Mouse (Mus musculus): ENCODE measurements at regions not wholly inside any gene's neighbourhood (a gene's known extent, or its start where the extent isn't known, plus 50 kb on each side); places are given as distances from the start of the nearest gene placed in this dataset.

DNA sequence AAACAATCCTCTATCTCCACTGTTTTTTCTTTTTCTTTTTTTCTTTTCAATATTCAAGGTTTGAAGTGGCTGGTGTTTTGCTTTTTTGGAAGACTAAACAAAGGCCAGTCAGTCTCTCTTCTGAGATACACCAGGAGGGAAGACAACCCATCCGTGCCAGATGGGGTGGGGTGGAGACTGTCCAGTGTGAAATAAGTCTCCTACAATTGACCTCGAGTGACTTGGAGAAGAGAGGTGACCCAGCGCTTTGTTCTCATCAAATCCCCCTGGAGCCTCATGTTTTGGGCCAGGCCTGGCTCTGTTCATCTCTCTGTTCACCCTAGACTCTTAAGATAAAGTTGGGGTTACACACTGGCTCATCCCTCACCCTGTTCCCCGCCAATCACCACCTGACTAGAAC lies 169.2 kb upstream of the Tbca start:
- DNase-seq = no peak

DNA sequence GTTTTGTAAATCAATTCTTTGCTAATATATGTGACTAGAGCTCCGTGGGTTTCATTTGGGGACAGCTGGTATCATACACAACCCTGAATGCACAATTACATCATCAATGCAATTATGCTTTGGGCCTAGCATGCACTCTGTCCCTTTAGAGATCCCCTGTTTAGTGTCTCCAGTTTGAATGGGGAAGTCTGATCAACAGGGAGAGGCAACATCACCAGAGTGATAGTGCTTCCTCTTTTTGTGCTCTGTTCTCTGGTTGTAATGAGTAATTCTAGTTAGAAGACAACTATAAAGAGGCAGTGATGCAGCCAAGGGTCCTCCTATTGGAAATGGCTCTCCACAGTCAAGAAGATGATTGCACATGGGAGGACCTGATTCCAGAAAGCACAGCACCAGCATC lies 158.7 kb upstream of the Tbca start:
- no peak for DNase-seq

DNA sequence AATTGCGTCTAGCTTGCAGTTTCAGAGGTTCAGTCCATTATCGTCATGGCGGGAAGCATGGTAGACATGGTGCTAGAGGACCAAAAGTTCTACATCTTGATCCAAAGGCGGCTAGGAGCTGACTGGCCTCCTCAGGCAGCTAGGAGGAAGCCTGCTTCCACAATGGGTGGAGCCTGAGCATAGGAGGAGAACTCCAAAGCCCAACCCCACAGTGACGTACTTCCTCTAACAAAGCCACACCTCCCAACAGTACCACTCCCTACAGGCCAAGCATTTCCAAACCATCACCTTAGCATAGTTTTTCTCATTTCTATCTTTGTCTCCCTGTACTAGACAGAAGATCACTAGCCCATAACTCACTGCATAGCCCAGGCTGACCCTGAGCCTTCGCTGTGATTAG lies 158.0 kb upstream of the Tbca start:
- DNase-seq = no peak

DNA sequence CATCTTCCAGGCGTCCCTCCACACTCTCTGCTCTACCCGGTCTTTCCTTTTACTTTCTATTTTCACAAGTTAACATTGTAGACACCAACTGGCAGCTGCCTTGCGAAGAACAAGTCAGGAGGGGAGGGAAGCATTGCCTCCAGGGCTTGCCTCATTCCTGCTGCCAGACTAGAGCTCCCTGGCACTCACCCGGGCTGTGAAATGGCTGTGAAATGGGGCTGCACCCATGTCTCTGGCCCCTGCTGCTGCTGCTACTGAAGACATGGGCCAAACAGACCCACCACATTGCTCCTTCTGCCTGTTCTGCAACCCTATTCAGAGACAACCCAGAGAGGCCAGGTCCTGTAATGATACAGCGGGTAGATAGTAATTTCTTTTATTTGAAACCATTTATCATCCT lies 156.0 kb upstream of the Tbca start:
- no peak for DNase-seq

DNA sequence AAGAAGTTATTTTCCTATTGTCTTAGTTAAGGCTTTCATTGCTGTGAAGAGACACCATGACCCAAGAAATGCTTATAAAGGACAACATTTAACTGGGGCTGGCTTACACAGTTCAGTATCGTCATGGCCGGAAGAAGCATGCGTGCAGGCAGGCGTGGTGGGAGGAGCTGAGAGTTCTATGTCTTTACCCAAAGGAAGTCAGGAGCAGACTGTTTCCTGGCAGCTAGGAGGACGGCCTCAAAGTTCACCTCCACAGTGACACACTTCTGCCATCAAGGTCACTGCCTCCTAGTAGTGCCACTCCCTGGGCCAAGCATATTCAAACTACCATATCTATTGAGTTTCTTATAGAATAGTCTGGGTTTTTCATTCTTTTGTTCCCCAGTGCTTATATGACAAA lies 148.4 kb upstream of the Tbca start:
- no peak for DNase-seq

DNA sequence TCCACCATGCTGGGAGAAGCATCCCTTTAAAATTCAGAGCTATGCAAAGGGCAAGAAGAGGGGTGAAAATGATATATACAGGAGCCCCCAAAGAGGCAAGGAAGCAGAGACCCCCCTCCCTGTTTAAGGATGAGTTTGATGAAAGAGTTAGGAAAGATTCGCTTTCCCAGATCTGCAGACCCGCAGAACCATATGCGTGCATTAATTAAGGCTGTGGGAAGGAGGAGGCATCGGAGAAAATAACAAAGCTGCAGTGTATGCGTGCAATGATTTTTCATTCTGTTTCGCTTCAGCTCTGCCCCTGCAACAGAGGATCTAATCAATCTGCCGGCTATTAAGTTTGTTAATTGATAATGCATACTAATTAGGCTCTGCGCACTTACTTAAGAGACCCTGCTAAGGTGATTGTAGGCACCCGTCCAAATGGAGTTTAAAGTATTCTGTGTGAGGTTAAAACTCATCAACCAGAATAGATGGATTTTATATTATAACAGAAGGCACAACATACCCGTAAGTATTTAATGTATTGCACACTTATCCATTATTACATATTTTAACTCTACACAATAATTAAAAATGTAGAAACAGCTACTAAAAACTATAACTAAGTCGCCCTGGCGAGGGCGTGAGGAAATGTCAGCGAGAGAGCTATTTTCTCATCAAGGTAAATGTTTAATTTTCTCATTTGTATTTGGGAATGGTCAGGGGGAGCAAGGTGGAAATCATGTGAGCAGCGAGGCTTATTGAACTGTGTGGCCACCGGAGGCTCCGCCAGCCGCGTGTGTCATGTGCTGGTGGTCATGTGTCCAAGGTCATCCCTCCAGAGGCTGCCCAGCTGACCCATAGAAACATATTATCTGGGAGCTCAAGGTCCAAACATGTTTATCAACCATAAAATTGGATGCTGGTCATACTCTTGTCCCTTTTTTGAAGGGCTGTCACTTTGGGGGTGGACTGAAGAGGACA lies 143.2 kb upstream of the Tbca start:
- DNase-seq = no peak

DNA sequence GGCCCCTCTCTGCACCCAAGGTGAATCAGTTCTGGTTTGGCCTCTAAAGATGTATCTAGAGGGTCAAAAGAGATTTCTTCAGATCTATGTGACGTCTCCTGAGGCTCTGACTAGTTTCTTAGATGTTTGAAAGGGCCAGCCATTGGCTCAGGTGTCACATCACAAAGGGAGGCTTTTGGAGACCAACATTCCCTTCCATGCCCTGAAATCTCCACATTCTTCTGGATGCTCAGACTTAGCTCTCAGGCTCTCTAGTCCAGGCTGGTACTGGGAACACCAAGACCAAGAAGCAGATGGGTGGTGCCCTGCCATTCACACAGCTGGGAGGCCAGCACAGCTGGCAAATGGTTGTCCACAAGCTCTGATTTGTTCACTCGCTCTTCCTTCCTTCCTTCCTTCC lies 142.4 kb upstream of the Tbca start:
- DNase-seq = no peak

DNA sequence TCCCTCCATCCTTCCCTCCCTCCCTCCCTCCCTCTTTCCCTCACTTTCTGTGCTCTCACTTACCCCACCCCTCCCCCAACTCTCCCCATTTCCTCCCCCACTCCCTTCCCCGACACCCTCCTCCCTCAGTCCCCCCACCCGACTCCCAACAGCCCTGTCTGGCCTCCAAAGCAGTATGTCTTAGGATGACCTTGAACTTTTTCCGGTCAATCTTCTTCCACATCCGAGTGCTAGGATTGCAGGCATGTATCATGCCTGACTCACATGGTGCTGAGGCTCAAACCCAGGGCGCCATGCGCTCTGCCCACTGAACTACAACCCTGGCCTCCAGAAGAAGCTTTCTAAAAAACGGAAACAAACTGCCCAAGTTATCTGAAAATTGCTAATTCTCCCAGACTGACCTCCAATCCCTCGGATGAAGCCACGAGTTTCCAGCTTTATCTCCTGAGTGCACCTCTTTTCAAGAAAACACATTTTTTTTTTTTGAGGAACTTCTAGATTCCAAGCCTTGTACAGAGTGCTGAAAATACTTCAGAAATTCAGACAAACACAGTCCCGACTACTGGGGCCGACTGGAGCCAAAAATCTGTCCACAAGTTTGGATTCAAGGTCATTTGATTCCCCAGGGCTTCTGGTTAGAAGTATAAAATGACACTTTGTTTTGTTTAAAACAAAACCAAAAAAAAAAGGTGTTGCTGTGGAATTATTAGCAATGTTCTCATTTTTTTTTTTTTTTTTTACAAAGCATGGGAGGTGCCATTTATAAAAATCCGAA lies 141.7 kb upstream of the Tbca start:
- no peak for DNase-seq

DNA sequence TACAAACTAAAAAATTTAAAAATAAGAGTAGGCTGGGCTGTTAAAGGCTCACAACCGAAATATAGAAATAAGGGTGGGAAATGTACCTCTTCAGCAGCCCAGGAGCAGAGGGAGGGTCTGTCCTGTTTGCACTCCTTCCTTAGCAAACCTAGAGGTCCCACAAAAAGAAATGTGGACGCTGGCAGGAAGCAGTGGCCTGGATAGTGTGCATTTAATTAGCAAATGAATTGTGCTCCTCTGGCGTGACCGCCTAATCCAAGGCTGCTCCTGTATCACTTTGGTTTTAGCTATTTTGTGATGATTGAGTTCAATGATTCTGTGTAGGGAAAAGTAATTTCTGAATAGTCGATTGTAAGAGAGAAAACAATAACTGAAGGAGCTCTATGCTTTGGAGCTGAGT lies 141.1 kb upstream of the Tbca start:
- no peak for DNase-seq

DNA sequence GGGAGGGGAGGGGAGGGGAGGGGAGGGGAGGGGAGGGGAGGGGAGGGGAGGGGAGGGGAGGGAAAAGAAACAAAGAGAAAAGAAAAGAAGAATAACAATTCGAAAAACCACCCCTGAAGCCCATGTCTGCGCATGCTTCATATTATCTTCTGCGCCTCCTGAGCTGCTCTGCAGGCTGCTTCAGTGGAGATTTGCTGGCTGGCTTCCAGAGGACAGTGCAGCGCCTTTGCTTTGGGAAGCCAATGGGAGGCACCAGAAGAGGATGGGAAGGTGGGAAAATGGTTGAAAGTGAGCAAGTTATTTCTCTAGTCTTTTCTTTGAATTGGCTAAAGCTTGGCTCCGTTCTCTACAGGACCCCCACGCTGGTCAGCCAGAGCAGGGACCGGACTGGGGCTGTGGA lies 137.8 kb upstream of the Tbca start:
- DNase-seq = no peak

DNA sequence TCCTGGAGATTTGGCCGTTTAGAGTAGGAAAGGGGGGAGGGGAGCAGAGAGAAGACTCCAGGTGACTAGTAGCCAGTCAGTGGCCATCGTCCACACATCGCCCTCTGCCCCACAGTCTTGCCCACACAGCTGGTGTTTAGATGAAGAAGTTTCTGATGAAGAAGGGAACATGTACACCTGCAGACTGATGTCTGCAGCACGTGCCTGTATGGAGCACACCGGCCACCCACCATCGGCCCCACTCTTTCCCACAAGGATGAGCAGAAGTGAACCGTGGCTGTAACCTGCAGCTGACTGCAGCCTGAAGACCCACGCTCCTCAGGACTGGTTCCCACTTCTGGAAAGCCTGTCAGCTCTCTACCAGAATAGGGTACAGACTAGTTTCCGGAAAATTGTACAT lies 121.1 kb upstream of the Tbca start:
- DNase-seq = no peak

DNA sequence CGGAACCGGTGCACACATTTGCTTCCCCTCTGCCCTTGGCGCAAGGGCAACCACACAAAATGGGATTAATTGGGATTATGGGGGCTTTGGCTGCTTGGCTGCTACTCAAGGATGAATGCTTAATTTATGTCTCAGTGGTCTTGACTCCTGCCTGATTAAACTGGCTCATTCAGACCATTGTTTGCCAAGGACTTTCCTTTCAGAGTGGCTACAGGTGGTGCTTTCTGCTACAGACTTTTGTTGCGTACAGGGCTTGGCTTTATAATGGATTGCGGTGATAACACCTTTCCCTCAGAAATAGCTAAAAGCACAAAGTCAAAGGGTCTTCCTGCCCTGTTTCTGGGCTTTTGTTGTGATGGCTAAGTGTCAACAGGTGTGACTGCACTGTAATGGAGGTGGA lies 120.4 kb upstream of the Tbca start:
- no peak for DNase-seq

DNA sequence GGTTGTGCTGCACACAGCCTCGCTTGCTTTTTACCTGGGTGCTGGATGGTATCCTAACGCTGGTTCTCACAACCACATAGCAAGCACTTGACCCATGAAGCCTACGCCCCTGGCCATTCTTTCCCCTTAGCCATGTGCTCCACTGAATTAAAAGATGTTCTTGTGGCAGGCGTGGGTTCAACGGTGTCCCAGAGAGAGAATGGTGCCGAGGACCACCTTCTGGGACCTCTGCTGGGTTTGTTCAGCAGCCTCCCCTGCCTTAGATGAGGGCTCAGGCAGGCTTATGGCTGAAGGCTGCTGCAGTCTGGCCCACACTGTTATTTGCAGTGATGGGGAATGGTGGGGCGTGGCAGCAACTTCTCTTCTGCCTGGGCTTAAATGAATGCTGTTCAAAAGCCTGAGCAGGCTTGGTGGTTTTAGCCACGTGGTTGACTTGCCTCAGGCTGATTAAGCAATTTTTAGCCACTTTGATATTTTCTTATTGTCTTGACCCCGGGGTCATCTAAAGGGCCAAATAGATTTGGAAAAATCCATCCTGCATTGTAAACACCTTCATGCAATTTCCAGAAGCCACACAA lies 119.5 kb upstream of the Tbca start:
- DNase-seq = no peak

DNA sequence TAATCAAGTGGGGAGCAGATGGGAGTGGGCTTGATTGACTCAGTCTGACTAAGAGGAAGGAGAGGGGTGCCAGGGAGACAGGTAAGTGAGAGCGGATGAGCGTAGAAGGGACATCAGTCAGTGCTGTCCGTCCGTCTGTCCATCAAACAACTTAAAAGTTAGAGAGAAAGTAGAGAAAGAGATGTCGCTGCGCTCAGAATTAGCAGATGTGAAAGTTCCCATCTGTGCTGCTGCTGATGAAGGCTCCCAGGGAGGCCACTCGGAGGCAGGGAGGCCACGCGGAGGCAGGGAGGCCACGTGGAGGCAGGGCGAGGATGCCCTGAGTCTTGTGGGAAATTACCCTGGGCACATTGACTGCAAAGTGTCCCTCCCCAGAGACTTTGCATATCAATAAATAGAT lies 118.4 kb upstream of the Tbca start:
- no peak for DNase-seq

DNA sequence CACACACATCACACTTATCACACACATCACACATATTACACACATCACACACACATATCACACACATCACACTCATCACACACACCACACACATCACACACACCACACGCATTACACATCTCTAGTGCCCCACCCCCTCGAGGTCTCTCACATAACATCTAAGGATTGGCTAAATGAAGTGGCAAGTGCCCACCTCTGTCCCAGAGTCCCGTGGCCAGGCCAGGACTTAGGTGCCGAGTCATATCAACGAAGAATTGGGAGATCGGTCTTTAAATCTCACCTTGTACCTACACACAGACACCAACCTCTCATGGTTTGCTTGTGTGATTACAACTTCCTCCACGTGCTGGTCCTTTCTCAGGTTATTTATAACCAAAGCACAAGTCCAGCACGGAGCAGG lies 117.7 kb upstream of the Tbca start:
- no peak for DNase-seq

DNA sequence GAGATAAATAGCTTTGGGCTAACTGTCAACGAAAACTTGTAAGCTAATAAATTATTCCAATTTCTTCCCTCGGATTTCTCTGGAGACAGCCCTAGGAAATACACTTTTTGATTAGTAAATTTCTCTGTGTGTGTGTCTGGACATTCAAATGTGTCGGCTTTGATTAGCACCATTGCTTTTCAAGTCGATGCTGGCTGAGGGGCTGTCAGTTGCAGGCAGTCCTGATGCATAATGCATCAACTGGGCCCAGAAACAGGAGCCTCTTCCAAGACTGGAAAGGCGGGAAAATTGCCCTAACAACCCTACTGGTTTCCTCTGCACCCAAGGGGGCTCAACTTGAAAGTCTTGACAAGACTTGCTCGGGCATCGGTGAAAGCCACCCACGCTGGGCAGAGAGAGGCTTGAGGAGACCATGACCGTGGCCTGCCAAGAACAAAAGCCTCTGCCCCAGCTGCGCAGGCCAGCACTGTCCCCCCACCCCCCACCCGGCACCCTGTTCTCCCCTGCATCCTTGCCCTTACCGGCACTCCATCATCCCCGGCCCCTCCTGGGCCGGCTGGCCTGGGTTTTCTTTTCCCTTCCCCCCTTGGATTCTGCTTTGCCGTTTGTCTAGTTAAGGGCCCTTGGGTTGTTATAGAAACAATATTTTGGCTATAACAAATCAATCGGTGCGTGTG lies 108.1 kb upstream of the Tbca start:
- DNase-seq = no peak

DNA sequence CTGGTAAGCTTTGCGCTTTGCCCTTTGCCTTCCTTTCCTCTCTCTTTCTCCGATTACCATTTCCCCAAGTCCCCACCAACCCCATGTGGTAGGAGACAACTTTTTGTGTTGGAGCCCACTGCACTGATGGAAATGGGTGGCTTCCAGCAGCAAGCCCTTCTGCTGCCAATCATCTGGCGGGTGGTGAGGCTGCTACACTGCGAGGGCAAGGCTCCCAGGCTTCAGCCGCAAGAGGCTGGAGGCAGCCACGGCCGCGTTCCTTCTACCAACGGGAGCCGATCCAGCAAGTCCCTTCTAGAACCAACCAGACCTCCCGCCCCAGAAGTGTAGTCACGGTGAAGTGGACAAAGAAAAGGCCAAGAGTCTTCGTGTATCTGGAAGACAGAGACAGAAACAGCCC lies 107.1 kb upstream of the Tbca start:
- DNase-seq = no peak

DNA sequence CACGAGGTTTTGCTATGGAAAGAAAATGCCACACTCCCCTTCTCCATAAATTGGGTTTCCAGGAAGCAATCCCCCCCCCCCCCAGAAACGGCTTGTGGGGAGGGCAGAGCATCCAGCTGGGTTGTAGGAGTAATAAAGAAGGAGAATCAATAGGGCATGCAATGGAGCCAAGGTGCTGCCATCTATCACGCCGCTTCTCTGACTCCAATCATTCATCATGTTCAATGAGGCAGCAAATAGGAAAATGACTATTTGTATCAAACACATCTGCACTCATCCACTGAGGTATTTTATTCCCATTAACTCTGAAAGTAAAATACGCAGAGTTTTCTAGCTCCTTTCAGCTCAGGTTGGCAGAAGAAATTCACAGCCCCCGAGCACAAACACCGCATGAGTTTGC lies 103.5 kb upstream of the Tbca start:
- DNase-seq = no peak

DNA sequence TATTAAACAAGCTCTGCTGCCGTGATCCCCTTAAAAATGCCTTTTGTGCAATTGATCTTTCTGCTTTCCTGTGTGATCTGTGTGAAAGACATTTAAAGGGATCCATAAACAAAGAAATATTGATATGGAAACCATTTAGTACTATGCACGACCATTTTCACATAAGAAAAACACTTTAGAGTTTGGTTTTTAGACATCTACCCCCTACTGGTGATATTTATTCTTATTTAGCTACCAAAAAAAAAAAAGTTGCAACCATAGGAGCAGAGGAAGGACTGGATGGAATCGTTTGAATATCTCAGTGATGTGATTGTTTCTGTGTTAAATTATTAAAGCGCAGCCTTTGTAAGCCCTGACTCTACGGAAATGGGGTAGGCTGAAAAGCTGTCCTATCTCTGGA lies 101.4 kb upstream of the Tbca start:
- no peak for DNase-seq

DNA sequence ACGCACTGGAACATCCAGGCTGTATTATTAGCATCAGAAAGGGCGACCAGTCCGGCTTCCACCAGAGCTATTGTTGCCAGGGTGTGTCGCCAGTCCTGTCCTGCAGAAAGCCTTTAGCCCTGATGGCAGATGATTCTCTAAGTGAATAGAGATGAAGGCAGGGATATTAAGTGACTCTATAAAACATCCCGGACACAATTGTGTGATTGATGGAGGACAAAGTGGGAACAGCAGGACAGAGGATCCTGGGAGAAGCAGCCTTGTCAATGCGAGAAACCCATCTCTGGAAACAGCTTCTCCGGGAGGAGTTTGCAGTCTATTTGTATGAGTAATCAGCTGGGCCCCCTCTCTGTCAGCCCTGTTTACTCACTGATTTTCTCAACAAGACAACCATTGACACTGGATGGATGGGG lies 82.1 kb upstream of the Tbca start:
- no peak for DNase-seq

DNA sequence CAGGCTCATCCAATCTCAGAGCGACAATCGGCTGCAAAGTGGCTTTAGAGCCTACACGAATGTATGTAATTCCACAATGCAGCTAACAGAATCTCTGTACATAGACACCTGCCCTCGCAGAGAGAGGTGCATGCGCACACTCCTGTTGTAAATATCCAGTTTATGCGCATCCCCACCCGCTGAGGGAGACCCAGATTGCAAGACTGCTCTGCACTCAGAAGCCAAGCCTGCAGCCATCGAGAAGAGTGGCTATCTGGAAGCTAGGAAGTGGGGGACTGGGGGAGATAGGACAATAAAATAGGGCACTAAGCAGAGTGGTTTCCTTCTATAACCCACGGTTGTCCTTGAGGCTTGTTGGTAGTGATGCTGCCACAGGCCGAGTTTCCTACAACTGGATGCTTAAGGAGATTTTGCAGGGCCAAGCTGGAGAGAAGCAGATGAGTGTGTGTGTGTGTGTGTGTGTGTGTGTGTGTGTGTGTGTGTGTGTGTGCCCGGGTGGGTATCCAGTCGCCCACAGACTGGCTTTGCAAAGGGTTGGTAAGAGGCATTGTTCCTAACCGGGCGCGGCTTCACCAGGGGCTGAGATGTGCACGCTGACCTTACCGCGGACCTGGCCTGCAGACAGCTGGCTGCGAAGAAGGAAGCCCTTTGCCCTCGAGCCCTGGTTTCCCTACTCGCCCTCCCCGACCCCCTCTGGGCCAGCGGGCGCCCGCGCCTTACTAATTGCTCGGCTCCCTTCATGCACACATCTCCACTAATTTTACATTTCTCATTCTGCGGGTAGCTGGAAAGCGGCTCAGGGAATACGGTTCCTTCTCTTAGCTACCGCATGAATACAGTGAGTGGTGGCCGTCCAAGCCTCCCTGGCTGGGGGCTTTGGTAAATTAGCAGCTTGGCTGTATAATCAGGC lies 81.1 kb upstream of the Tbca start:
- DNase-seq = no peak

DNA sequence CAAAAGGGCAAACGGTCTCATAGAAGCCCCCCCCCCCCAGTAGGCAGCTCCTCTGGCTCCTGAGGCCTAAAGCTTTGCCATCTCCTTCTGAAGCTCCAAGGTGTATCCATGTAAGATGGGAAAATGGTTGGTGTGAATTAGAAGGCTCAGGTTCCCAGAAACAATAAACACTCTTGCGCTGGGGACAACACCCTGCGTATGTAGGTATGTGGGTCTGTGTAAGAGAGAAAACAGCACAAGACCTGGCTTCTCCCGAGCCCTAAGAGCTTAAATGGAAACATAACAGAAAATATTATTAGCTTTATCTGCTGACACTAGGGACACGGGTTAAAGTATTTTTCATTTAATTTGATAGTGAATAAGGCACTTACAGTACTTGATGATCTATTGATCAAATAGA lies 79.9 kb upstream of the Tbca start:
- no peak for DNase-seq
